Mouse (Mus musculus): ENCODE data around the gene Akirin1. TPM values are rescaled to one million over a fixed set of nuclear protein-coding genes. Genes with fewer than 3 reads are reported as not detected.
A peak's percentile ranks its signal among the peaks of the same experiment; 100 is the strongest.

Akirin1 gene
- total RNA-seq (2021) (10 to 100 TPM; 60.4 to 76.5 TPM), polyA plus RNA-seq (2012; rRNA removed) (179 and 200 TPM in 2 replicates)
- long read RNA-seq, transcript Akirin1-201 (5 exons, 3,052 nt), result major isoform, 118 of 121 reads
- long read RNA-seq, partial matches to known transcripts, result 1 of 121 reads
- long read RNA-seq, other reads (novel, unspliced or antisense), result 2 of 121 reads

- peak; percentile 99 for DNase-seq
These were observed at the start of gene Akirin1 for GRCm38 (mm10) chr4:123750152-123750651. Akirin1 (minus strand) TSS chr4:123750345.

DNA sequence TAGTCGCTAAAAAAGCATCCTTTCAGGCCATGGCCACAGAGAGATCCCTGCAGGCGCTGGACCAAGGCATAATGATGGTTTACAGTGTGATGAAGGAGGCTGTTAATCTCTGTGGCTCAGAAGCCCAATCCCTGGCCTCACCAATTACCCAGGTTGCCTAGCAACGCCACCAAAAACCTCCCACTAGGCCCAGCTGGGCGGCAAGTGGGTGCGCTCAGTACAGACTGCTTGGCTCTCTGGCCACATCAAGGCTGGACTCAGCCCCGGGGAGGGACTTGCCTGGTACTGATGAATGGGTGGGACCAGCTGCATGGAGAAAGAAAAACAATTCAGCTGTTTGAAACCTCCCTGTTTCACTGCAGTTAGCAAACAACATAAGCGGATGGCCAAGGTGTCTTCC is 47.7 kb upstream of the Akirin1 start:
- no peak for DNase-seq

- no peak for DNase-seq
These were observed 47.3 kb upstream of the Akirin1 start for GRCm38 (mm10) chr4:123797403-123797802.

- no peak for DNase-seq
These were observed 44.9 kb upstream of the Akirin1 start for GRCm38 (mm10) chr4:123795057-123795456.

GRCm38 (mm10) chr4:123793136-123793535 is 43.0 kb upstream of the Akirin1 start:
- DNase-seq, result no peak

GRCm38 (mm10) chr4:123792666-123793065 is 42.5 kb upstream of the Akirin1 start:
- DNase-seq, result peak; percentile 18

- peak; percentile 87 for DNase-seq
These were observed 37.2 kb upstream of the Akirin1 start, which contains the start of gene Rhbdl2 for GRCm38 (mm10) chr4:123787191-123787985. Rhbdl2 (plus strand) TSS chr4:123787874.

DNA sequence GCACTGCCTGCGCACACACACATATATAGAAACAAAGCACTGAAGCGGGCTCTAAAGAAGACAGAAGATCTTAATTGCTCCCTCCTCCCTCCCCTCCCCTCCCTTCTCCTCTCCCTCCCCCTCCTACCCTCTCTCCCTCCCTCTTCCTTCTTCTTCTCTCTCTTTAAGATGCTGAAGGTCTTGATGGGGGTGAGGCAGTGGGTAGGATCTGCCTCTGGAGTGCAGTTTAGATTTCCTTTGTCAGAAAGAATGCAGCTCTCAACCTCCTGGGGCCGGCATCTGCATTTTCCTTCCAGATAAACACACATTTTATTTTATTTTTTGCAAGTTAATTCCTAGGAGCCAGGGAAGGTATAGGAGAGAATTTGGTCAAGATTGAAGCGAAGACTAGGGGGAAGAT is 18.1 kb upstream of the Akirin1 start:
- DNase-seq, result no peak

DNA sequence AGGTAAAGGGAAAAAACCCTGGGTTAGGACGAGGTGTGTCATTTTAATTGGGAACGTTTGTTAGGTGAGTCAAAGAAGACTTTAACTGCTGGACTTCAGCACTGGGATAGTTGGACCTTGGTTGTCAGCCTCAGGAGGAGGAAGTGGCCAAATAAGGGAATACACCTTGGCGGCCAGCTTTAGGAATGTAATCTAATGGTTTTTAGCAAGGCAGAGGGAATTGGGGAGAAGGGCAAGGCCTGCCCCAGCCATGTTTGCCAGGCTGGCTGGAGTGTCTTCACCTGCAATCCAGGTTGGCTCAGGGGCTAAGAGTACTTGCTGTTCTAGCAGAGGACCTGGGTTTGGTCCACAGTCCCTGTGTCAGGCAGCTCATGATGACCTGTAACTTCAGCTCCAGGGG is 17.7 kb upstream of the Akirin1 start:
- no peak for DNase-seq

- DNase-seq, result no peak
These were observed 14.9 kb upstream of the Akirin1 start for GRCm38 (mm10) chr4:123765071-123765470.

- peak; percentile 41 for DNase-seq
These were observed 8.2 kb upstream of the Akirin1 start for GRCm38 (mm10) chr4:123758306-123758705.

- DNase-seq, result peak; percentile 45
These were observed 665 bp upstream of the Akirin1 start for GRCm38 (mm10) chr4:123750707-123751312.

DNA sequence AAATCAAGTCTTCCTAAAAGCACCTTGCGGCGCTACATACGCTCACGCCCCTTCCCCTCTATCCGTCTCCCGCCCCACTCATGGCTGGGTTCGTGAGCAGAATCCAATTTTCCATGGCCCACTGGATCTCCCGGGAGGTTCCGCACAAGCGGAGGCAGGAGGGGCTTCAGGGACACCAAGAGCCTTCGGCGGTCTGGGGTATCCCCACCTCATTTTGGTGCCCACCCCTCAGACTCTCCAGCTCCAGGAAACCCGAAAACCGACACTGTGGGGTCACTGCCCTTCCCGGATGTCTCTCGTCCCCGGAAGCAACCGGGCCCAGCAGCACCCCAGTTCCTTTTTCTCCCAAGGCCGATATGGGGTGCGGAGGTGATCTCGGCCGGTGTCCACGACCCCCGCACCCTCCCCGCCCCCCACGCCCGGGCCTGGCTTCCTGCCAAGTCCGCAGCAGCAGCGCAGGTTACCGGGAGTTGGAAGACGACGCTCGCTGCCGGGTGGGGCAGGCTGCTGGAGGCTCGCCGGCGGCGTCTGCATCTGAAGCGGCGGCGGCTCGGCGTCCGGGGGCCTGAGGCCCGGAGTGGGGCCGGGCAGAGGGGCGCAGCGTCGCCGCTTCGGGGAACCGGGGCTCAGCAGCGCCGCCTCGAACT is 538 bp downstream of the Akirin1 start:
- DNase-seq, result peak; percentile 57

GRCm38 (mm10) chr4:123748726-123749415 is 1.3 kb downstream of the Akirin1 start:
- no peak for DNase-seq

DNA sequence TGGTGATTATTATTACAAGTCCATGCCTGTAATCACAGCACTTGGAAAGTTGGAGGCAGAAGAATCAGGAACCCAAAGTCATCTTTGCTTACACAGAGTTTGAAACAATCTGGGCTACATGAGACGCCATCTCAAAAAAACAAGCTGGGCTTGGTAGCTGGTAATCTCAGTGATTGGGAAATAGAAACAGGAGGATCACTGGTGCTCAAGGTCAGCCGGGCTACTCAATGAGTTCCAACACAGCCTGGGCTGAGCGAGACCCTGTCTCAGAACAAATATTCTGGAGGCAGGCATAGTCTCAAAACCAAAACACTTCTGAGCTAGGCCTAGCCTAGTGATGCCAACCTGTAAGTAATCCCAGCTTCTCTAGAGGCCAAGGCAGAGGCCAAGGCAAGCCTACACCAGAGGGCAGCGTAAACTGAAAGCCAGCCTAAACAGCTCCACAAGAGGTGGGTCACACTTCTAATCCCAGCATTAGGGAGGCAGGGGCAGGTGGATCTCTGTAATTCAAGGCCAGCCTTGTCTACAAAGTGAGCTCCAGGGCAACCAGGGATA is 4.8 kb downstream of the Akirin1 start:
- DNase-seq, result peak; percentile 53

- DNase-seq, result no peak
These were observed 7.3 kb downstream of the Akirin1 start for GRCm38 (mm10) chr4:123742891-123743290.

DNA sequence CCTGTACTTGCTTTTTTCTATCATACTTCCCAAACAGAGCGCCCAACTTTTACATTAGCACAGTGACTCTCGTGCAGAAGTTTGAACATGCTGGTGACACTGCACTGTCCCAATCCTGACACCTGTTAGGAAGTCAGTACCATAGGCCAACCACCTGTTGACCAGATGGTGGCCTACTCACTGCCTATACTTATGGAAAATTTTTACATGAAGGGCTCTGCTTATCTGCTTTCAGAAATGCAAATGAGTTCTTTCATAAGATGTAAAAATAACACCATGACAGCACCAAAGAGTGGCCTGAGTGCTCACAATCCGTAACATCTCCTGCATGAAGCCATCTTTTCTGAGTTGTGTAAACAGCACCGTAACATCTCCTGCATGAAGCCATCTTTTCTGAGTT is 11.4 kb downstream of the Akirin1 start:
- DNase-seq, result no peak

GRCm38 (mm10) chr4:123733532-123733931 is 16.6 kb downstream of the Akirin1 start:
- no peak for DNase-seq

DNA sequence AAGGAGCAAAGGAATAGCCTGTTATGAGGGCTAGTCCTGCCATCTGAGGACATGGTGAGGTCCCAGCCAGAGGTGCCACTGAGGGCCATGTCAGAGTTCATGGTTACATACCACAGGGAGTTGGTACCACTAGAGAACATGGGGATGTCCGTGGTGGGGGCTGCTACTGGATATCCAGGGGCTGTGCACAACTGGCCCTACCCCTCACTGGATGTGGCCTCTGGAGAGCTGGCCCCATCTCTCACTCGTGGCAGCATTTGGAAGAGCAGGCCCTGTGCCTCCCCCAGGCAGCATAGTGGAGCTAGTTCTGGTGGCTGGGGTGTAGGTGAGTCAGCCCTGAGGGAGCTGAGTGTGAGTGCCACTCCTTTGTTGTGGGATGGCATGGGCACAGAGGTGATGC is 17.2 kb downstream of the Akirin1 start:
- no peak for DNase-seq

DNA sequence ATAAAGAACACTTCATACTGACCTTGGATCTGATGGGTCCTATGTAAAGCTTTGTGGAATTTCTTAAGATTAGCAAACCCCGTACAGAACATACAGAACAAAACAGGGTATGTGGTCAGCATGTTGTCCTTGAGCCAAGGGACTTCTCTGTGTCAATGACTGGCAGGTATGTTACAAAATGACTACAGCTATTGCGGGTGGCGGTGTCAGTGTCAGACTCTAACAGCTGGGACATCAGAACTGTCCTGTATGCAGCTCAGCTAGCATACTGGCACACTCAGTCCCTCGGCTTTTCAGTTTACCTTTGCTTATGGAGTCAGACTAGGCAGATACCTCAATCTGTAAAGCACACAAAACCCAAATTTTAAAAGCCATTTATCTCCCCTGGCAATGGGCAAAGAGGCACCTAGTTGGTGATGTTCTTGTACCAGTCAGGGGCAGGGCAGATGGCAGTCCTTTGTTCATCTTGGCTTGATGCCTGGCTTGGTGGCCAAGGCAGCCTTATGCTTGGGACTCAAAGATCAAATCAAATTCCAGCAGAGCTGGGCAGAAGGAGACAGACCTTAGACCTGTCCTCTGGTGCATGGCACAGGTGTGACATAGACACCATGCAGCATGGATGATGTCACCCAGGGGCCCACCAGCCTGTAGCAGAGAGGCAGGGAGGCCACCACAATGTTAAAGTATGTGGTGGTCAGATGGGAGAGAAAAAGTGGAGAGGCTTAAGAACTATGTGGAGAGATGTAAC is 17.8 kb downstream of the Akirin1 start:
- no peak for DNase-seq

DNA sequence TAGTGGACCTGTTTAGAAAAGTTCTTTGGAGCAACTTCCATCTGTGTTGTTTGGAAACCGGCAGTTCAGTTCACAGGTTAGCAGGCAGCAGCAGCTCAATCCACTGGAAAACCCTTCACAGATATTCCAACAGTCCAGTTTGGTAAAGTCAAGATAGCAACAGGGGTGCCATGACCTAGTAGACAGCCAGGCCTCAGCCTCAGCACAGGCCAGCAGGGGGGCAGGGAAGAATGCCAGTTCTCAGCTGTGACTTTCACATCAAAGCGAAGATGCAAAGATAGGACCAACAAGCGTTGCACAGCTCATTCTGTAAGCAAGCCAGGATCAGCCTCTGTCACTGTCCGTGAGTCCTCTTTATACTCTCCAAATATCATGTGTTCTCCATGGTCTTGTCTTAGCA is 28.4 kb downstream of the Akirin1 start:
- DNase-seq, result no peak

Measured in adrenal gland, adult 2 months (tissue).